Mouse (Mus musculus) heart, embryonic 12.5 days (tissue): ENCODE results near the gene Cobl. TPM values are rescaled to one million over a fixed set of nuclear protein-coding genes. Genes with fewer than 3 reads are reported as not detected.

Experiments used
- ATAC-seq: fragments of 200-750 bp; cut with Nextera tagmentation; 2 replicates; pipeline ENCODE4 v1.8.0; 2017; ENCODE audit warnings: moderate TSS enrichment, moderate library complexity; ENCODE audit not compliant: insufficient number of reproducible peaks, low FRiP score
- H3K27ac ChIP-seq: fragments of 300-500 bp; sonication (generic); 2 replicates; pipeline ENCODE4 v1.5.1; 2016; ENCODE audit warnings: mild to moderate bottlenecking, moderate library complexity; ENCODE audit not compliant: poor library complexity, severe bottlenecking
- H3K27me3 ChIP-seq: fragments of 300-500 bp; sonication (generic); replicated peaks from 2 replicates; pipeline ENCODE4 v1.6.1; 2016; ENCODE audit warnings: mild to moderate bottlenecking, moderate library complexity
- H3K36me3 ChIP-seq: fragments of 300-500 bp; sonication (generic); 2 replicates; pipeline ENCODE4 v1.6.1; 2016; ENCODE audit warnings: mild to moderate bottlenecking, moderate library complexity
- H3K4me1 ChIP-seq: fragments of 300-500 bp; sonication (generic); replicated peaks from 2 replicates; pipeline ENCODE4 v1.6.1; 2016; ENCODE audit warnings: mild to moderate bottlenecking
- H3K4me2 ChIP-seq: fragments of 300-500 bp; sonication (generic); 2 replicates; pipeline ENCODE4 v1.6.1; 2016; ENCODE audit warnings: mild to moderate bottlenecking, moderate library complexity
- H3K4me3 ChIP-seq: fragments of 300-500 bp; sonication (generic); 2 replicates; pipeline ENCODE4 v1.5.1; 2016; ENCODE audit warnings: mild to moderate bottlenecking
- H3K9ac ChIP-seq: fragments of 300-500 bp; sonication (generic); 2 replicates; pipeline ENCODE4 v1.6.1; 2016; ENCODE audit warnings: mild to moderate bottlenecking, moderate library complexity
- H3K9me3 ChIP-seq: fragments of 300-500 bp; sonication (generic); replicated peaks from 2 replicates; pipeline ENCODE4 v1.6.1; 2016; ENCODE audit warnings: mild to moderate bottlenecking, moderate library complexity
- WGBS: fragments of 180-500 bp; shearing (Covaris S2); methylation state at CpG from one replicate; pipeline ENCODE4 v1.1.7; 2016; 5-methylcytosine and 5-hydroxymethylcytosine counted together
- polyA plus RNA-seq: library from polyadenylated mRNA; unstranded; fragments of >200 nt; fragmentation: Nextera tagmentation; extraction: Ambion mirVana; gene quantifications from 2 replicates; pipeline ENCODE4 v1.2.1, GENCODE M21; 2016

Cobl gene
- polyA plus RNA-seq, 1 experiment from 2014 or later, result 39.4 TPM

GRCm38 (mm10) chr11:12219594-12220530 is 244.9 kb downstream of the Cobl start:
- Histone ChIP-seq H3K27ac (no peak overlapping the region), H3K9ac (no peak overlapping the region), H3K36me3 (no peaks in the 10 kb centered on the region), H3K27me3 (no peaks in the 10 kb centered on the region), H3K4me2 (no peak overlapping the region), H3K4me1 (peaks cover 13% of the 10 kb centered on the region), H3K4me3 (no peak overlapping the region), H3K9me3 (no peaks in the 10 kb centered on the region)
- no peak for ATAC-seq
- WGBS, result 50% methylated on average over 4 of the region's 4 CpGs

GRCm38 (mm10) chr11:12216897-12217296 is 247.9 kb downstream of the Cobl start:
- ATAC-seq, result no peak
- H3K27ac ChIP-seq, result no peak overlapping the region
- 71% methylated on average over 1 of the region's 1 CpGs for whole genome bisulfite sequencing

GRCm38 (mm10) chr11:12215582-12215981 is 249.2 kb downstream of the Cobl start:
- no peak overlapping the region for H3K27ac ChIP-seq
- H3K4me3 ChIP-seq, result no peak overlapping the region
- WGBS, result 27% methylated on average over 1 of the region's 1 CpGs
- H3K36me3 ChIP-seq, result no peaks in the 10 kb centered on the region
- 0 out of 2 replicates have a peak, but pooled peaks have one; percentile 36 for ATAC-seq
- peaks cover 13% of the 10 kb centered on the region for H3K4me1 ChIP-seq
- no peaks in the 10 kb centered on the region for H3K9me3 ChIP-seq
- no peaks in the 10 kb centered on the region for H3K27me3 ChIP-seq
- H3K4me2 ChIP-seq, result no peak overlapping the region
- H3K9ac ChIP-seq, result no peak overlapping the region

More at GRCm38 (mm10) chr11:12216897-12217296, 247.9 kb downstream of the Cobl start:
- Histone ChIP-seq H3K4me1 (peaks cover 13% of the 10 kb centered on the region), H3K4me2 (no peak overlapping the region), H3K27me3 (no peaks in the 10 kb centered on the region), H3K9me3 (no peaks in the 10 kb centered on the region), H3K9ac (no peak overlapping the region), H3K36me3 (no peaks in the 10 kb centered on the region), H3K4me3 (no peak overlapping the region)

GRCm38 (mm10) chr11:12208574-12208973 is 256.2 kb downstream of the Cobl start:
- Histone ChIP-seq H3K36me3 (no peaks in the 10 kb centered on the region), H3K27me3 (0 out of 2 replicates have a peak, but pooled peaks cover 3% of the 10 kb centered on the region), H3K4me3 (no peak overlapping the region), H3K4me1 (peaks cover 9% of the 10 kb centered on the region), H3K4me2 (no peak overlapping the region), H3K9ac (no peak overlapping the region), H3K27ac (no peak overlapping the region), H3K9me3 (no peaks in the 10 kb centered on the region)
- no peak for ATAC-seq
- 78% methylated on average over 2 of the region's 2 CpGs for WGBS

- H3K4me3 ChIP-seq, result no peak overlapping the region
- H3K9ac ChIP-seq, result no peak overlapping the region
- peaks cover 9% of the 10 kb centered on the region for H3K4me1 ChIP-seq
- H3K9me3 ChIP-seq, result no peaks in the 10 kb centered on the region
- H3K4me2 ChIP-seq, result peak overlapping the region; percentile 34; the same call in 1 of the 2 replicates
- WGBS, result 5% methylated on average over 6 of the region's 6 CpGs
- H3K36me3 ChIP-seq, result no peaks in the 10 kb centered on the region
- peak overlapping the region; percentile 63 for H3K27ac ChIP-seq
- 0 out of 2 replicates have a peak, but pooled peaks cover 8% of the 10 kb centered on the region for H3K27me3 ChIP-seq
- peak; percentile 93 for ATAC-seq
These were observed 259.3 kb downstream of the Cobl start for GRCm38 (mm10) chr11:12205201-12206161.

GRCm38 (mm10) chr11:12199441-12199840 is 265.3 kb downstream of the Cobl start:
- Histone ChIP-seq H3K36me3 (no peaks in the 10 kb centered on the region), H3K27ac (no peak overlapping the region), H3K4me3 (no peak overlapping the region), H3K9ac (no peak overlapping the region), H3K9me3 (no peaks in the 10 kb centered on the region), H3K4me2 (no peak overlapping the region), H3K27me3 (0 out of 2 replicates have a peak, but pooled peaks cover 9% of the 10 kb centered on the region), H3K4me1 (no peaks in the 10 kb centered on the region)
- no peak for ATAC-seq
- 82% methylated on average over 4 of the region's 4 CpGs for WGBS

- WGBS, result 89% methylated on average over 6 of the region's 6 CpGs
- H3K9ac ChIP-seq, result no peak overlapping the region
- ATAC-seq, result no peak
These were observed 265.9 kb downstream of the Cobl start for GRCm38 (mm10) chr11:12198700-12199349.

GRCm38 (mm10) chr11:12198017-12198416 is 266.7 kb downstream of the Cobl start:
- Histone ChIP-seq H3K4me2 (no peak overlapping the region), H3K27ac (no peak overlapping the region), H3K9ac (no peak overlapping the region), H3K4me3 (no peak overlapping the region), H3K9me3 (no peaks in the 10 kb centered on the region), H3K4me1 (no peaks in the 10 kb centered on the region), H3K36me3 (no peaks in the 10 kb centered on the region), H3K27me3 (0 out of 2 replicates have a peak, but pooled peaks cover 9% of the 10 kb centered on the region)
- ATAC-seq, result no peak
- WGBS, result 77% methylated on average over 2 of the region's 2 CpGs

More at GRCm38 (mm10) chr11:12198700-12199349, 265.9 kb downstream of the Cobl start:
- Histone ChIP-seq H3K27ac (no peak overlapping the region), H3K27me3 (0 out of 2 replicates have a peak, but pooled peaks cover 9% of the 10 kb centered on the region), H3K4me2 (no peak overlapping the region), H3K9me3 (no peaks in the 10 kb centered on the region), H3K36me3 (no peaks in the 10 kb centered on the region), H3K4me3 (no peak overlapping the region), H3K4me1 (no peaks in the 10 kb centered on the region)

- no peak for ATAC-seq
- H3K4me1 ChIP-seq, result no peaks in the 10 kb centered on the region
- no peaks in the 10 kb centered on the region for H3K36me3 ChIP-seq
- H3K4me3 ChIP-seq, result no peak overlapping the region
- no peaks in the 10 kb centered on the region for H3K9me3 ChIP-seq
- 0 out of 2 replicates have a peak, but pooled peaks cover 9% of the 10 kb centered on the region for H3K27me3 ChIP-seq
- no peak overlapping the region for H3K4me2 ChIP-seq
- H3K9ac ChIP-seq, result no peak overlapping the region
- H3K27ac ChIP-seq, result no peak overlapping the region
- WGBS, result 76% methylated on average over 4 of the region's 4 CpGs
These were observed 267.2 kb downstream of the Cobl start for GRCm38 (mm10) chr11:12197542-12197941.

GRCm38 (mm10) chr11:12195390-12195789 is 269.4 kb downstream of the Cobl start:
- Histone ChIP-seq H3K9me3 (no peaks in the 10 kb centered on the region), H3K4me3 (no peak overlapping the region), H3K4me1 (no peaks in the 10 kb centered on the region), H3K36me3 (no peaks in the 10 kb centered on the region), H3K27ac (no peak overlapping the region), H3K9ac (no peak overlapping the region), H3K27me3 (peaks cover 2% of the 10 kb centered on the region; the same call in 1 of the 2 replicates), H3K4me2 (no peak overlapping the region)
- ATAC-seq, result no peak
- 80% methylated on average over 3 of the region's 3 CpGs for WGBS
